Mouse (Mus musculus): ENCODE data around the gene Tmem38b.

Tmem38b gene

DNA sequence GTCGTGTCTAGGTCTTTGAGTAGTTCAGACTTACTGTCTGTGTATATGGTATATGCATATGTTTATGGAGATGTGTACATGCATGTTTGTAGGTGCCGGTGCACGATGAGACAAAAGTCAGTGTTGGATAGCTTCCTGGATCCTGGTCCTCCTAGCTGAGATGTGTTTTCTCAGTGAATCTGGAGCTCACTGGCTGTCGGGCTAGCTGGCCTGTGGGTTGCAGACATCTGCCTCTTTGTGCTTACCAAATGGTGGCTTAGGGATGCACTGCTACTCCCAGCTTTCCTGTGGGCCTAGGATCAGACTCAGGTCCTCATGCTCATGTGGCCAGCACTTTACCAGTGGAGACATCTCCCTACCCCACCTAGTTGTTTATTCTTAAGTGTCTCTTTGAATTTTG, 4.2 kb downstream of the Tmem38b start:
- DNase-seq, result no peak

DNA sequence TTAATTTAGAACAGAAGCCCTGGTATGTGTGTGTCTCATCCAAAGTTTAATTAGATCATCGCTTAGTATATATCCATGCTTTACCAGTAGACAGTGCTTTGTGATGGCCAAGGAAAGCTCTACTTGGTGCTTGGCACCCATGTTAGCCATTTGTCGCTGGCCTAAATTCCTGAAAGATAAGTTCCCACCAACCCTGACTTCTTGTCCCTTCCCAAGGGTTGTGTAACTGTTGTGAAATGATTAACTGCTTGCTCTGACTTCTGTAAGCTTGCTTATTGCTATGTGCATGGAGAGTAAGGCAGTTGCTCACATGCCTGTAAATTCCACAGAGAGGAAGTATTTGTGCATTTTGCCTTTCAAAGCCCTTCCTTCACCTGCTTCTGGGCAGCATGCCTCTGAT, 4.7 kb downstream of the Tmem38b start:
- DNase-seq, result no peak

DNA sequence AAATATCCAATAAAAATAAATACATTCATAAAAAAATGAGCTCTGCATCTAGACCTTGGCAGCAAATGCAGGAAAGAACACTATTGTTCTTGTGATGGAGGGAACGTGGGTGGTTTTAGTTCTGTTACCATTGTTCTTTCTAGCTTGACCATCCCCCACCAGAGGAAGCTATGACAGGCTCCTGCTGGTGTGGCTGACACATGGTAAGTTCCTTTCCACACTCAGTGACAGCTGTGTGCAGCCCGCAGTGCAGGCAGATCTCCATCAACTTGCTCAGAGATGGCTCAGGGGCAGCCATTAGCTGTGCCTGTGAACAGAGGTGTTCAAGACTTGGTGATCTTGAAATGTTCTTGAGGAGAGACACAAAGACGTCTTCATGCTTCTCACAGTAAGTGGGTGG, 6.5 kb downstream of the Tmem38b start:
- DNase-seq, result no peak

DNA sequence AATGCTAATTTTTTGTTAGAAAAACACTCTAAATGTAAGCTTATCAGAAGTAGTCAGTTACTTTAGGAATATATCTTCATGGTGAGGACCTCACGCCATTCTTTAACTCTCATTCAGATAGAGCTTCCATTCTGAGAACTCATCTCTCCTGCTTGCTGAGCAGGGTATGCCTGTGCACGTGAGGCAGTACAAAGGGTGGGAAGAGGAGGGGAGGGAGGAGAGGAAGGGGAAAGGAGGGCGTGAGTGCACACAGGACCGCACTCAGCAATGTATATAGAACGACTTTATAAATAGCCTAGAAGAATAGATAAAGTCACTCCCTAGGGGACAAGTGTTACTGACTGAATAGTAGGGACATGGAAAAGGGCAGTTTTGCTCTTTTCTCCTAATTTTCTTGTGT, 11.1 kb downstream of the Tmem38b start:
- DNase-seq, result no peak

DNA sequence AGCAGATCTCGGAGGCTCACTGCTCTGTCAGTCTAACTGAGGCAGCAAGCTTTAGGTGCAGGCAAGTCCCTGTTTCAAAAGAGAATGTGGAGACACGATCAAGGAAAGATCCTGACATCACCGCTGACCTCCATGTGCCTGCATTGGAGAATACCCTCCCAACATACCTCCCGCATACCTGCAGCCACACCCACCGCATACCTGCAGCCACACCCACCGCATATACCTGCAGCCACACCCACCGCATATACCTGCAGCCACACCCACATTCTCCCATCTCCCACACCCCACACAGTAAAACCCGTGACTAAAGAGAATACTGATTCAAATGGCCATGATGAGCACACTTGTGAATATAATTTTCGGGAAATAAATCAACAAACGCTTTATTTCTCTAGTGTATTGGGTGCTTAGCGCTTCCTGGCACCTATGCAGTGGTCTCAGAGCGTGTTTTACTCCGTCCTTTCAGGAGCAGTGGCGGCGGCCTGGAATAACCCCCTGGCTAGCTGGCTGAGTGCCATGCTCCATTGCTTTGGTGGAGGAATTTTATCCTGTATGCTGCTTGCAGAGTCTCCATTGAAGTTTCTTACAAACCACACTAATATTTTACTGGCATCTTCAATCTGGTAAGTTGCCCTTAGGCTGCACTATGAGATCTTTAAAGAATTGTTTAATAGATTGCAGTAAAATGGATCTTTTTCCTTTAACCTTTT, 14.5 kb downstream of the Tmem38b start:
- DNase-seq, result peak; percentile 39 to 57

DNA sequence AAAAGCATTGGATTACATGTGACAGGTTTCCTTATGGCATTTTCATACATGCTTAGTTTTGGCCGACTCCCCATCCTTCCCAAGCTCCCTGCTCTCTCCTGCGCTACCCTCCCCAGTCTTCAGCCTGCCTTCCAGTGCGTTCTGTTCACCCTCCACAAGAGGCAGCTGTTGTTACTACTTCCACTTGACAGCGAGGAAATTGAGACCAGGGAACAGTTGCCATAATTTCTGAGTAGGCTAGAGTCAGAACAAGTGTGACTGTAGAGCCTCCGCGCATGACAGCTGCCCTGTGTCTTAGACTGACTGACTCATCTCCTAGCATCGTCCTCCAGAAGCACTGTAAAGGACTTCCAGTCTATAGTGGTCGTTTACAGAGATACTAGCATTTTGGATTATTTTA, 17.7 kb downstream of the Tmem38b start:
- DNase-seq, result no peak

DNA sequence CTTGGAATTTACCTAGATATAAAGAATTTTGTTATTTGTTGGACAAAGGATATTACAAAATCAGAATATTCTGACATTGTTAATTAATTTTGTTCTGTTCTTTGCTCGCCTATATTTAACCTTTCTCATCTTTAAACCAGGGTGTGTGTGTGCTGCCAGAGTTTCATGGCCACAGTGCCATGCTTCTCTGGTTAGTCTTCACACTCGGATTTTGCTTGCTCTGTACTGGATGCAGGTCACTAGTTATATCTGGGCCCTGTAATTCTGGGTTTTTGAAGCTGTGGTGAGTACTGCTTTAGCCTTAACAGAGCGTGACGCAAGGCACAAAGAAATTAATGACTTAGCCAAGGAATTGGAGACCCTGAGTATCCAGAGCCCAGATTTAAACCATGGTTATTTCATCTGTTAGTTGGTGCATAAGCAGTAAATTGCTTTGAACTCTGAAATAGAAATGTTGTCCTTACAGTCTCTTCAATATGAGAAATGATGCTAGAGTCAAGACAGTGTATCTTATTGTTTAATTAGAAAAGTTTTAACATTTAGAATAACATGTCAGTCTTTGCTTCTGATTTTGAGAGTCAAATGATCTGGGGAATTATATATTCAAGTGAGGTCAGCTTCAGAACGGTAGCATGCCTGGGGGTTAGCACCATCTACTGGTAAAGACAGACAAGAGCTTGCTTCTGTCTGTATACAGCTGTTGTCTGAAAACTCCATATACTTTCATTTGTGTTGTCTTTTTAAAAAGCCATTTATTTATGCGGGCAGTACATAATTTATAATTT, 19.2 kb downstream of the Tmem38b start:
- DNase-seq, result peak; percentile 48 to 49

DNA sequence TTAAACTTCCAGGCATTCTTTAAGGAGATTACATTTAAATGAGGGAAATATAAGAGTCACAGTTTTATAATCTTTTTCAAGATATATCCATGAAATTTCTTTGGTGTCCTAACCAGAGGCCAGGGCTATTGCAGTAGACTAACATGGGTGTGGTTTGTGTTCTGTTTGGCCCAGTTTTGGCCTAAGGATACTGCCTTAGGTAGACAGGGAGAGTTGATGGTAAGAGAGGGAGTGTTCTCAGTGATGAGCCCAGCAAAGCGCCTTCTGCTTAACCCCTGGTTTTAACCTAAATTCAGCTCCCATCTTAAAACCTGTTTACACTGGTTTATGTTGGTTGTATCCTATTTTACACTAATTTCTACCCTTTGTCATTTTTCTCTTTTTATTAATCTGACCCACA, 19.8 kb downstream of the Tmem38b start:
- DNase-seq, result no peak

DNA sequence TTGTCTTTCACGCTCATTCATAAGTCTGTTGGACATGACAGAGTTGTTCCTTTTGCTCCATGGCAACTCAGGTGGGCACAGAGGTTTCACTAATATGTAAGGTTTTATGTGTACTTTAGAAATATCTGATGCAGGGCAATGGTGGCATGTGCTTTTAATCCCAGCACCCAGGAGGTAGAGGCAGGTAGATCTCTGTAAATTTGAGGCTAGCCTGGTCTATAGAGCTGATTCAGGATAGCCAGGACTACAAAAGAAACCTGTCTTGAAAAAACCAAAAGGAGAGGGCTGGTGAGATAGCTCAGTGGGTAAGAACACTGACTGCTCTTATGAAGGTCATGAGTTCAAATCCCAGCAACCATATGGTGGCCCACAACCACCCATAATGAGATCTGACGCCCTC, 20.5 kb downstream of the Tmem38b start:
- DNase-seq, result no peak

DNA sequence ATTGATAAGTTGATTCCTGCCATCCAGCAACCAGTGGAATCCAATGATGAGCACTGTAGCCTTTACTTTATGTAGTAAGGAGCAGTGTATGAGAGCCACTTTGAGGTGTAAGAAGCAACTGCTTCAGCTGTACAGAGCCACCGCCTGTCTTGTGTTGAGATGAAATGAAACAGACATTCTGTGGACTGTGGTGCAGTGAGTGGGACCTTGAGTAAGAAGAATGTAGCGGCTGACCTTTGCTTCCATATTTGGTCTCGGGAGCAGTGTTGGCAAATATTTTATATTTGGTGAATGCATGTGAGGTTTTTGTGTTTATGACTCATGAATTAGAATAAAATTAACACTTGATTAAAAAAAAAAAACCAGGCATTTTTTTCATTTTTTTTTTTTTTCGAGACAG, 21.7 kb downstream of the Tmem38b start:
- DNase-seq, result no peak

DNA sequence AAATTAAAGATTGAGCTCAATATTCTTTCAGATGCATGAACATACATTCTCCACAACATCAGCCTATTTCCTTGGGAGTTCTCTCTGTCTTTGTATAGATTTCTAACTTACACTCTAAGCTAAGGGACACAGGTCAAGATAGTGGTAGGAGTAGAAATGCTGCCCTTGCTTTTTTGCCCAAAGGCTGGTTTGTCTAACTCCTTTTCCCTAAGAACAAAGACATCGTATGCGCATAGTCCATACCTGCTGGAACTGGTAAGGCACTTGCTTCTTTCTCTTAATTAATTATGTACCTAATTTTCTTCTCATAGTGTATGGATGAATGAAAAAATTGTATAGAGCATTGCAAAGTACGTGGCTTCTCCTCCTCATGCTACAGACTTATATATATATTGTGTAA, 22.5 kb downstream of the Tmem38b start:
- no peak for DNase-seq

DNA sequence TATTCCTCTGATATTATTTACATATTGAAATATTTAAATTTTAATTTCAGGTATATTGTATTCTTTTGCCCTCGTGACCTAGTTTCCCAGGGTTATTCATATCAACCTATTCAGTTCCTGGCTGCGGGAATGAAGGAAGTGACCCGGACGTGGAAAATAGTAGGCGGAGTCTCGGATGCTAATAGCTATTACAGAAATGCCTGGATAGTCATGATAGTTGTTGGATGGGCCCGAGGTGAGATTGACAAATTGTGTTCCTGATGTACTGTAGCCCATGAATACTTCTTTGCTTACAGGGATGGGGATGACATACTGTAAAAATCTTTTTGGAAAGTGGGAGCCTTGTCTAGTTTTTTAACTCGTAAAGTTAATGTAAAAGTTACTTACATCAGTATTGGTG, 23.0 kb downstream of the Tmem38b start:
- DNase-seq, result no peak

DNA sequence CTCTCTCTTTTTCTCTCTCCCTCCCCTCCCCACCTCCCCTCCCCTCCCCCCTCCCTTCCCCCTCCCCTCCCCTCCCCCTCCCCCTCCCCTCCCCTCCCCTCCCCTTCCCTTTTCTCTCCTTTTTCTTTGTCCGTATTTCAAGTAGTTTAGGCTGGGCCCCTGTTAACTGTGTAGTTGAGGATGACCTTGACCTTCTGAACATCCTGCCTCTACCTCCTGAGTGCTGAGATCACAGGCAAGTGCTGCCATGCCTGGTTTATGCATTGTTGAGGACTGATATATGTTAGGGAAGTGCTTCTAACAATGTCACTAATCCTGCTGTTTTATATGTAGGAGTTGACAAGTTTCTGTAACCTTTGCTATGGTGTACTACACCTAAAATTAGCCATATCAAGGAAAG, 24.0 kb downstream of the Tmem38b start:
- no peak for DNase-seq

DNA sequence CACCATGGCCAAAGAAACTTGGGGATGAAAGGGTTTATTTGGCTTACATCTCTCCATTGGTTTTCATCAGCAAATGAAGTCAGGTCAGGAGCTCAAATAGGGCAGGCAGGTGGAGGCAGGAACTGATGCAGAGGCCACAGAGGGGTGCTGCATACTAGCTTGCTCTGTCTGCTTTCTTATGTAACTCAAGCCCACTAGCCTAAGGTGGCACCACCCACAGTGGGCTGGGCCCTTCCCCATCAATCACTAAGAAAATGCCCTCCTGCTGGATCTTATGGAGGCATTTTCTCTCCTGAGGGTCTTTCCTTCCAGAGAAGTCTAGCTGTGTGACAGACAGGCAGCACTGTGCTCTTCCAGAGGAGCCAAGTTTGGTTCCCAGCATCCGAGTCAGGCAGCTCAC, 27.5 kb downstream of the Tmem38b start:
- no peak for DNase-seq

DNA sequence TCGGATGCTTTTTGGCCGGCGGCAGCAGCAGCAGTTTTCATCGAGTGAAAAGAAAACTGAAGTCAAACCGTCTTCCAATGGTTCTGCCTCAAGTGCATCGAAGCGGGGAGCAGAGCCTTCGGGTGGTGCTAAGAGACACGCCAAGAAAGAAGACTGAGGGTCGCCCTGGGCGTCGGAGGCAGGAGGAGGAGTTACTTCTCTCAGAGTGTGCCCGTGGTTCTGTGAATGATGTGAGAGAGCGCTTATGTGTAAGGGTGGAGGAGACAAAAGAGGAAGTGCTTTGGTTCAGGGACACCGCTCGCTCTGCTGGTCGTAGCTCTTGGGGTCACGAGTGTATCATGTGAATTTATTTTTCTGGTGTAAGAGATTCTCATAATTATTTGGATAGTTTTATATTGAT, 34.1 kb downstream of the Tmem38b start:
- DNase-seq, result no peak

DNA sequence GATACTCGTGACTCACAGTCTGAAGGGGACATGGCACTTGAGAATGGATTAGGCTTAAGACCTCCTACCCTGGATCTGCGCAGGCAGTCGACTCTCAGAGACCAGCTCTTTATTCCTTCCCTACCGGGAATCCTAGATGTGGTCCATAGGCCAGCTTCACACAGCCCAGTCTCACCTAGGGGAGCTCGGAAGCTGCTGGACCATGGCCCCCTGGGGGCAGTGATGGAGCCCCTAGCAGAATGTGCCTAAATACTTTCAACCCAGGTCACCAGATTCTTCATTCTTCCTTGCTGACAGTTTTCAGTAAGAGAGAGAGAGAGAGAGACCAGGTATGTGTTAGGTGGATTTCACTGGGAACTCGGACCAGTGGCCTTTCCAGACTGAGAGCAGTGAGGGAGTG, 36.3 kb downstream of the Tmem38b start:
- DNase-seq, result no peak

DNA sequence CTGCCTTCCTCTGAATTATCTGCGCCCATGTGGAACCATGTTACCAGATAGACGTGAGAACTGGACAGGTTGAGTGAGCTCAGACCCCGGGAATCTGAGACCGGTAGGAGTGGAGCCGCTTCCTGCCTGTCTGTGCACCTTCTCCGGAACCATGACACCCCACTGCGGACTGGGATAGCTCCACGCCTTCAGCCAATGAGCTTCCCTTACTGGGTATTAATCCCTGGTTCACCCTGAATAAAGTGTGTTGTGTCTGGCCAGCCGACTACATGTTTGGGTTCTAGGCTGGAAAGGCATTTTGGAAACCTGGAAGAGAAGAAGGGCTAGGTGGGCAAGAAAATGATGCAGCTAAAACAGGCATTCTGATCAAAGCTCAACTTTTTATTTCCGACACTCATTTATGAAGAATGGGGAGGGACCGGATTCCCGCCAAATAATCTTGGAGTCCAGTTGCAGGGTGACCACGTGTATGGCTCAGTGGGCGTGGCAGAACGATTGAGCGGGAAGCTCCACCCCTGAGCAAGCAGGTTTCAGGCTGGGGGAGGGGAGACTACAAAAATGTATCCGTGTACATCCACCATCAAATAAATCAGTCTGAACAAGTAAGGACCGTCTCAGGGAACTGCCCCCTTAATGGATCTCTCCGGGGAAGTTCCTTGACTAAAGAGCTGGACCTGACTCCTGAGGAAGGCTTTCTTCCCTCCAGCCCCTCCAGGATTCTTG, 38.4 kb downstream of the Tmem38b start:
- DNase-seq, result no peak

DNA sequence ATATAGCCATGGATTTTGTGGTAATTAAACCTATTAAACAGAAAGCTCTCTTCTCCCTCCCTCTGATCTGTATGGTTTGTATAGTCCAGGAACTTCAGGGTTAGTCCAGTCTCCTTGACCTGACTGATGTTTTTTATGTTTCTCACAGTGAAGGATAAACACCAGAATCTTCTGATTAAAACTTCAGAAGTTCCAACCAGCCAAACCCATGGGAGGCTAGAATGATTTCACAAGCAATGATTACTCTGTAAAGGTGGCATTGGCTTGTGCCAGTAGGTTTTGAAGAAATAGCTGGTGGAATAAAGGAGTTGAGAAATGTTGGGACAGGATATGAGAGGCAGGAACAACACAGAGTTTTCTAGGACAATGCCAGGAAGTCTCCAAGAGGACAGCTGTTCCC, 40.6 kb downstream of the Tmem38b start:
- DNase-seq, result no peak

DNA sequence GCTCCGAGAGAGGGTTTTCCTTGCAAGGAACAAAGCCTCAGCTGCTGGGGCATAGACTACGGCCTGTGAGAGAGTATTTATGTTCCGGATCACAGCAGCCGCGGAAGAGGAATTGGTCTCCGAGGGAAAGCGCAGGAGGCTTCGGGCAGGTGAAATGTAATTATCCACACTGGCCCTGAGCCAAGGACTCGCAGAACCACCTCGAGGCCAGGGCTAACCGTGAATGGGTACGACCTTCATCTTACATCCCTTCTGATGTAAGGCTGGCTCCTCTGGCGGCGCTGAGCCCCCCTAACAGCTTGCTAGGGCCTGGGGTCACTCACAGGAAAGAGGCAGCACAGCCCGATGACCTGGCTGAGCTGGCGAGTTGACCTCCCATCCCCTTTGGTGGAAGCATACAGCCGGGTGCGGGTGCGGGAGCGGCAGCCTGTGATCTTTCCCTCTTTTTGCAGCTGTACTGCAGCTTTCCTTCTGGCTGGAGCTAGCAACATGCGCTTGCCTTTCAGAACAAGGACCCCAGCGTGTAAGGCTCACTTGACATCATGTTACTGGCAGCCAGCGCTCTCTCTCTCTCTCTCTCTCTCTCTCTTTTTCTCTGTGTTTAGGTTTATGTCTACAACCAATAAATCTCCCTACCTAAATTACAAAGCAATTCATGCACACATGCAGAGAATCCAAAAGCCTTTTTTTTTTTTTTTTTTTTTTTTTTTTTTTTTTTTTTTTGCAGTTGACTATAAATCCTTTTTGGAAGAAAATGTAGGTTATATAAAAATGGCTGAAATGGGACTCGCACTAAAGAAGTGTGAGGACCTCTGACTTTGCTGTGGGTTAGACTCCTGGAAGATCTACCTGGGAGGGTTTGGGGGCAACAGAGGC, 52.9 kb downstream of the Tmem38b start:
- peak in 1 of 2 experiments; percentile 20 for DNase-seq

DNA sequence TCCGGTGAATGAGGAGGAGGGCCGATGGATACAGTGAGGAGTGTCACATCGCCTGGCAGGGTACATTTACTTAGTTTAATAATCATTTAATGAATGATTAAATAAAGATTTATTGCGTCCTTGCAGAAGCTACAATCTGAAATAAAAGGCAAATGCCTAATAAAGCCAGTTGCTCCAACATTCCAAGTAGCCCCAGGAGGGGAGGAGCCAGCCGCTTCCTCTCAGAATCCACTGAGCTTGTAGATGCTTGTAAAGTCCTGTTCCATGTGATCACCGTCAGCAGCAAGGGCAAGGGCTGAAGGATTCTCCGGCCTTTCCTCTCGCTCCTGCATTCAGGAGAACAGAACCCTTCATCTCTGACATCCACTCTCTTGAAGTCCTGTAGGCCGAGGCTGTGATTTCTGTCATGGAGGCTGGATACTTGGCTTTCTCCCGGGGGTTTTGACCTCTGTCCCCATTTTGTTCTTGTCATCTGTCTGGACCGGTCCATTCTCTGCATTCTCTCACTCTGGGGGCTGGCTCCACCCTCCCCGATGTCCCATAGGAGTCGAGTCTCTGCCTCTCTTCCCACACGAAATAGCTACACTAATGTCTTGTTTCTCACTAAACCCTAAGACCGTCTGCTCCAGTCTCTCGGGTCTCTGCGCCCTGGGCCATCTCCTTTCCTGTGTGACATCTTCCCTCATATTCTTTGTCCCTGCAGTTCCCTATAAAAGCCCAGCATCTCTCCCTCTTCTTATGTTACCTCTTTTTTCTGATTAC, 57.3 kb downstream of the Tmem38b start:
- DNase-seq, result no peak

DNA sequence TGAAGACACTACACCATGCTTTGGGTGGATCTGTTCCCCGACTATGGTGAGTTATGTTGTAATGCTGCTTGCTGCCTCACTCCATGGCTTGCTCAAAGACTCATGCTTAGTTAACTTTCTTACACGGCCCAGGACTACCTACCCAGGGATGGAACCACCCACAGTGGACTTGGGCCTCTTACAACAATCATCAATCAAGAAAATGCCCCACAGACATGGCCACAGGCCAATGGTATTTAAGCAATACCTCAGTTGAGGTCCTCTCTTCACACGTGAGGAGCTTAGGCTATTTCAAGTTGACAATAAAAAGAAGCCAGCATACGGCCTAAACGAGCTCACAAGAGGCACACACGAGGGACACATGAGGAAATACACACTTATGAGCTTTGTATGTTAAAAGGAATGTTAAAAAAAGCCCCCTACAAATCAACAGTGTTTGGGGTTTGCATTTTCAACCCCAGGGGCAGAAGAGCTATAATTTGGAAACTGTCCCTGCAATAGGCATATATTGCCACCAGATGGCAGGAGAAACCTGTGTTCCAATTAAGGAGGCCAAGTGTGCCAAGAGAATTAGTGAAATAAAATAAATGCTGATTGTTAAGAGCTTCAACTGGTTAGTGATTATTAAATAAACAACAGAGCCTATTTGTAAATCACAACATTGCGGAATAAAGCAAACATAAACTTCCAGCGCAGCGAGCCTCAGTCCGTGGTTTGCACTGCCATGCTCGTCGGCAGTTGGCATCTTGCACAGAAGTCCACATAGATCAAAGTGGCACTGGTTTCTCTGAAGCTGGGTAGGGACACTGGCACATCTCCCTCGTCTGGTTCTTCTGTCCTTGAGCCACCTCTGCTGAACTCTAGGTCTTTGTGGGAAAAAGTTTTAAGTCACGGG, 58.8 kb downstream of the Tmem38b start:
- DNase-seq, result peak; percentile 60 to 73

Data from cerebellum, postnatal 14 days (tissue).